Mouse (Mus musculus): Measurements from ENCODE around the gene Fam204a.

GRCm38 (mm10) chr19:60150056-60150455 is 76.4 kb downstream of the Fam204a start:
- TF ChIP-seq CTCF (IDR thresholded peaks at IDR 0.05; ENCODE audit: control insufficient read depth, insufficient read depth, insufficient read length): no peak
- TF ChIP-seq MYOD1 (IDR thresholded peaks at IDR 0.05; ENCODE audit: control insufficient read depth, insufficient read length, low read depth): no peak
- no peak for TF ChIP-seq USF1 (IDR thresholded peaks at IDR 0.05; ENCODE audit: low read depth)
- TF ChIP-seq CEBPB (IDR thresholded peaks at IDR 0.05; ENCODE audit: low read depth): no peak
- TF ChIP-seq MAX (IDR thresholded peaks at IDR 0.05): no peak
- no peak for TF ChIP-seq MYOG (IDR thresholded peaks at IDR 0.05; ENCODE audit: control insufficient read depth, extremely low read depth, insufficient read length)
